Mouse (Mus musculus): Measurements from ENCODE around the gene Ntn1.

- TF ChIP-seq CTCF (IDR thresholded peaks at IDR 0.05; ENCODE audit: borderline replicate concordance, insufficient read depth, low read length) (no peak), POLR2A (IDR thresholded peaks at IDR 0.05; ENCODE audit: low read depth, low read length) (no peak)
Observed at GRCm38 (mm10) chr11:68199103-68199502, 201.5 kb downstream of the Ntn1 start.

Data from embryonic fibroblast, embryonic 13.5 days (primary cell).